Mouse (Mus musculus): Measurements from ENCODE around the gene Crygs.
A peak's percentile ranks its signal among the peaks of the same experiment; 100 is the strongest.
"Not testable (repeated sequence)": the region's sequence is repeated elsewhere in the genome, so short reads cannot be mapped to it uniquely, and the experiment has no call there.

The Crygs gene

DNA sequence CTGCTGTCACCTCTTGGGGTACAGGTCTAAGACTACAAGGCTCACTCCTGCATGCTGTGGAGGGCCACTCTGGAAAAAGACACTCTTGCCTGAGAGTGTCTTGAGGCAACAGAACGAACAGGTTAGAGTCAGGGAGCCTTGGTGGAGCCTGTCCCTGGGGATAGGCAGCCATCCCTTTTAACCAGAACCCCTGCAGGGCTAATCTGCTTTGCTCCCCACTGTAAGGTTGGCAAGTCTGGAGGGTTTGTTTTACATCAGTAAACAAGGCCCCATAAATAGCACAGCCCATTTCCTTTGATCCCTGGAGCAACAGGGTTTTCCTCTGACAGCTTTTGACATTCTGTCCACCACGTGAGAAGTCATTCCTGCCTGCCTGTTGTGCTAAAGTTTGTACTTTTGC, 20.1 kb downstream of the Crygs start:
- DNase-seq (ENCODE audit: extremely low read depth, low read depth, low spot score), result no peak

DNA sequence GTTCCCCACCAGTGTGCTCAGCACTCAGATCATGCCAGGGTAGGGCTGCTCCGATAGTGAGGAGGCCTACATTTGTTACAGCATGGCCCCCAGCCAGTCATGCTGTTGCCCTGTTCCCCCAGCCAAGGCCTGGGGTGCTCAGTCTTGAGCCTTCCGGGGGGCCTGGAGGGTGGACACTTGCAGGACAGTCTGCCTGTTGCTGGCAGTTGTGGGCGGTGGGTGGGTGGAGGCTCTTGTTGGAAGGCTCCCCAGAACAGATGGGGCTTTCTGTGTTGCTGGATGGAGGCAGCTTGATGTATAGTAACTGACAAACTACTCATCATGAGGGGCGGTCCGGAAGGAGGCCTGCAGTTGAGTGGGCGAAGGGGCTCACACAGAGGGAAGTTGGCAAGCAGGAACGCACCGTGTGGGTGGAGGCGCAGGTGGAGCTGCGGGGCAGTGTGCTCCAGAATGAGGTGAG, 21.4 kb downstream of the Crygs start:
- no peak for DNase-seq (ENCODE audit: extremely low read depth, low read depth, low spot score)

GRCm38 (mm10) chr16:22782686-22783085, 28.7 kb downstream of the Crygs start:
- no peak for DNase-seq (ENCODE audit: extremely low read depth, low read depth, low spot score)

DNA sequence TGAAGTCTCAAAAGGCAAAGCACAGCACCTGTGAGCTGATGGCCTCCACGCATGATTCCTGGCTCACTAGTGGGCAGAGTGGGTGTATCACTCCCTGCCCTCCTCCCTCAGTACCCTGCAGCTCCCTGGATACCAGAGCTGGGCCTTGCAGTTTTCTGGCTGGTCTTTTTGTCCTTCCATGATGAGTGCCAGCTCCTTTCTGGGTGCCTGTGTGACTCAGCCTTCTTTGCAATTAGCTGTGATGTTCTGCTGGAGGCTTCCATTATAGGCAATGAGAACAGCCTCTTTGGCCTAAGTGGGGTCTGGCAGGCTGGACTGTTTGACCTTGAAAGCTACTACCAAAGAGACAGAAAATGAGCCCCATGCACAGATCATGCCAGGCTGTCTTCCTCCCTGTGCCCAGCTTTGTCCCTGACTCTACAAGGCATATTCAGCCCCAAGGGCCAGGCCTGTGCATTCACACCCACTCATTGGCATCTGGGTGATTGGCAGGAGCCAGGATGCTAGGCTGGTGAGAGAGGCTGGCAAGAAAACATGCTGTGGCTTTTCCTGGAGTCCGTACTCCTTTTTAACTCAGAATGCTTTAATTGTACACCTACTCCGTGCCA, 32.0 kb downstream of the Crygs start:
- peak; percentile 16 for DNase-seq (ENCODE audit: extremely low read depth, low read depth, low spot score)

DNA sequence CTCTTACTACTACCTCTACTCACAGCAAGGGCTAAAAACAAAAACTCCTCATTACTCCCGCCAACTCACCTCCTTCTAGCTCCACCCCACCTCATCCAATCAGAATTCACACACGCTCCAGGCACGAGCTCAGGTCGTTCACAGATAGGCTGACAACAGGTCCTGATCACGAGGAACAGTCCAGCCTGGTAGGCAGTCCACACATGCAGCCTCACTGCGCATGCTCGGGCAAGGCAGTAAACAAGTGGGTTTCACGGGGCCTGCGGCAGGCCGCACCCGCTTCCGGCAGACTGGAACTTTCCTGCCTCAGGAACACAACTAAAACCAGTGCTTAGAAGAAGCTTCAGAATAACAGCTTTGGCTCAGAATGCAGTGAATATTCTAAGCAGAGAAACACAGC, 33.1 kb downstream of the Crygs start:
- not testable (repeated sequence) for DNase-seq (ENCODE audit: extremely low read depth, low read depth, low spot score)

DNA sequence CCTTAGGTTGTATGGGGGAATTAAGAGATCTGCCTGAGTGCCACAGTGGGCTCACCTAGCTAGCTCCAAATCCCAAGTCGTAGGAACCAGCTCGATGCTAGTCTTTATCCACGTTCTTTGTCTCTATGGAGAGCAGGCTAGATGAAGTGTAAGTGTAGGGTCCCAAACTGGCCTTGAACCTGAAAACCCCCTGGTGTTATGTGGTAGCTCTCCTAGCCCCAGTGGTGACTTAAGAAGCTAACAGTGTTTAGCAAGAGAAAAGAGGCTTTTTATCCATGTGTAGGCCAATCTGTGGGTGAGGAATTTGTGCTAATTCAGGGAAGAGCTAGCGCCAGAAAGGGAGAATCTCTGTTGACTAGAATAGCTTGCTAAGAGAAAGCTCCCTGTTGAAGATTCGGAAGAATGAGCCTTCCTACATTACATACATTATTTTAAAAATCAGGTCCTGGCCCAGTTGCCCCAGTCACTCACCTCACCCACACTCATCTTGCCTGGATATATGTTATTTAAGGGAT, 35.8 kb downstream of the Crygs start:
- no peak for DNase-seq (ENCODE audit: extremely low read depth, low read depth, low spot score)

DNA sequence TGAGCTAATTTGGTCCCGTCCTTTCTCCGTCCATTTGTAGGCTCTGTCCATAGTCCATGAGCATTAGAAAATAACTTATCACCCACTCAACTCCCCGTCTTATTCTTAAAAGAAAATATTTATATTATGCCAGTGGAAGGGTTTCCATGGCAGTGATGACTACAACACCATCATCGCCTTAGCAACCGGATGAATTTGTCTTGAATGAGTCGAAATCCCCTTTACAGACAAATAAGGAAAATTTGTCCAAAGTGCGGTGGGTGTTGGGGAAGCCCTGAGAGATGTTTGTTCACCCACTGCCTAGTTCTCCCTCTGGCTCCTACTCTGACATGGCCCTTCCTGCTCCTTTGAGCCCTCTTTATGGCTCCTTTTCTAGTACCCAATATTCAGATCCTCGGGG, 42.7 kb downstream of the Crygs start:
- DNase-seq (ENCODE audit: extremely low read depth, low read depth, low spot score), result no peak

DNA sequence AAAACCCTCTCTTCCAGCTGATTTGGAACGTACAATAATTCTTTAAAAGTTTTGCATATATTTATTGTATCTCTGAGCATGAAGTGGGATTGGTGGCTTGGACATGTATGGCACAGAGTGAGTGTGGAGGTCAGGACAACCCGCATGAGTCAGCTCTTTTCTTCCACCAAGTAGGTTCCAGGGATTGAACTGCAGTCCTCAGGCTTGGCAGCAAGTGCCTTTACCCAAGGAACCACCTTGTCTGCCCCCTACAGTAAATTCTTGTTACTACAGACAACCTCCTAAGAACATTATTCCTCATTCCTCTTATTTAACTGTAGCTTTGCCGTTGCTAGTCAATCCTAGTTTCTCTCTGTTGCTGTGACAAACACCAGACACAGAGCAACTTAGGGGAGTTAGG, 44.0 kb downstream of the Crygs start:
- DNase-seq (ENCODE audit: extremely low read depth, low read depth, low spot score), result no peak

- DNase-seq (ENCODE audit: extremely low read depth, low read depth, low spot score), result no peak
Observed at GRCm38 (mm10) chr16:22766738-22767211, 44.6 kb downstream of the Crygs start.

DNA sequence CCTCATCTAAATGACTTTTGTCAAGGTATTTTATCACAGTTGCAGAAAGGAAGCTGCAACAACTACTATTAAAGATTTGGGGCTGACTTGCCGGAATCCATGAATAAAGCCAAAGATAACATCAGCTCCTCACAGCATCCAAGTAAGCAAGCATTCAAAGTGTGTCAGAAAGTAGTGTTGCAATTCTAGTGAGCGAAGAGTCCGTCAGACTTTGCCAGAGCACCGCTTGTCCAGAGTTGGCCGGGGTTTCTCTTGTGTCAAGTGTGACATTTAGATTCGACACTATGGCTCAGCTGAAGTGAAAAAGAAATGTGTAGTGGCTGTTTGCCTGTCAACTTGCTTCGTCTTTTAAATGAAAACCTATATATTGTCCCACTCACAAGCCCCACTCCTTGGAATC, 45.8 kb downstream of the Crygs start:
- DNase-seq (ENCODE audit: extremely low read depth, low read depth, low spot score), result no peak

Measured in fat pad, adult 2 months (tissue).